In genomic region chr19:56685515-56685914, GRCm38 (mm10) we compare ENCODE assay signal across 24 mouse cellular contexts. TPM values are rescaled to one million over a fixed set of nuclear protein-coding genes. Genes with fewer than 3 reads are reported as not detected.
DNase-seq lines count a peak whose midpoint lies in the region; ATAC-seq lines count a peak whose summit lies in the region.
"Had no signal": no experiment of that assay in that cellular context is flagged by ENCODE, and none has a peak within 500 bp of the region (broad histone marks: within the 10 kb centered on the region; RNA-seq: fewer than 3 reads in every experiment).

No protein-coding gene starts in this region.

- no peaks in the 10 kb centered on the region for H3K9me3 ChIP-seq in forebrain, embryonic 16.5 days (ENCODE audit: control insufficient read depth, low read length)
- H3K9me3 ChIP-seq: forebrain, embryonic 13.5 days; heart, embryonic 13.5 days; hindbrain, embryonic 13.5 days; neural tube, embryonic 15.5 days had no signal

- no peaks in the 10 kb centered on the region for H3K36me3 ChIP-seq in forebrain, embryonic 16.5 days (ENCODE audit: control insufficient read depth, insufficient read depth)
- H3K36me3 ChIP-seq: heart, embryonic 13.5 days; hindbrain, embryonic 13.5 days; neural tube, embryonic 15.5 days had no signal

- no peak overlapping the region for H3K4me2 ChIP-seq in forebrain, embryonic 16.5 days (ENCODE audit: low read length)
- H3K4me2 ChIP-seq: forebrain, embryonic 13.5 days; heart, embryonic 13.5 days; hindbrain, embryonic 13.5 days; liver, embryonic 11.5 days; neural tube, embryonic 15.5 days had no signal

- 76% methylated on average over 7 of the region's 7 CpGs for WGBS in forebrain, embryonic 16.5 days

- H3K27ac ChIP-seq in forebrain, embryonic 16.5 days (ENCODE audit: low read length), result no peak overlapping the region
- H3K27ac ChIP-seq: heart, embryonic 13.5 days; hindbrain, embryonic 13.5 days; macrophage; neural tube, embryonic 15.5 days had no signal

- DNase-seq in CD4-positive, CD25-positive, alpha-beta regulatory T cell, adult 2 months (ENCODE audit: low read depth, low spot score), result peak; percentile 56
- DNase-seq in thymus, adult 18-20 months, result peak; percentile 52 to 74
- DNase-seq in thymus, postnatal 36 days, result peak; percentile 66 to 79
- DNase-seq in adipocyte (ENCODE audit: low spot score), result no peak
- DNase-seq: adrenal gland, adult 8-10 months; B cell, adult 2 months; embryo, embryonic 11 days; gastrocnemius, postnatal 10 days; heart, adult 11 months; heart, postnatal 14 days; kidney, adult 2 months; kidney, postnatal 10 days; liver, postnatal 0 days; right cerebral cortex, adult 18-20 months had no signal

- H3K4me3 ChIP-seq in forebrain, embryonic 16.5 days (replicated peaks; ENCODE audit: low read length), result no peak overlapping the region
- H3K4me3 ChIP-seq: forebrain, embryonic 13.5 days; heart, embryonic 13.5 days; hindbrain, embryonic 13.5 days; neural tube, embryonic 15.5 days had no signal

- H3K27me3 ChIP-seq in forebrain, embryonic 16.5 days (replicated peaks; ENCODE audit: control insufficient read depth, insufficient read depth, low read length), result no peaks in the 10 kb centered on the region
- H3K27me3 ChIP-seq: forebrain, embryonic 13.5 days; heart, embryonic 13.5 days; neural tube, embryonic 15.5 days had no signal

- H3K4me1 ChIP-seq in forebrain, embryonic 16.5 days (replicated peaks; ENCODE audit: control insufficient read depth, insufficient read depth, low read length), result peaks cover 16% of the 10 kb centered on the region
- H3K4me1 ChIP-seq: neural tube, embryonic 15.5 days had no signal

- peak; percentile 67 for ATAC-seq in activated CD4-positive, CD25-positive, alpha-beta regulatory T cell, adult 4 months
- no peak for ATAC-seq in granulocyte monocyte progenitor cell, adult 5-6 weeks (replicated peaks; ENCODE audit: poor library complexity, severe bottlenecking)
- ATAC-seq in forebrain, embryonic 16.5 days, result no peak
- ATAC-seq: forebrain, embryonic 13.5 days; liver, postnatal 0 days; lung, postnatal 0 days had no signal

- H3K9ac ChIP-seq in forebrain, embryonic 16.5 days (replicated peaks; ENCODE audit: low read depth, low read length), result no peak overlapping the region
- H3K9ac ChIP-seq: forebrain, embryonic 13.5 days; heart, embryonic 13.5 days; hindbrain, embryonic 13.5 days; liver, postnatal 0 days; neural tube, embryonic 15.5 days had no signal

RNA-seq across cellular contexts. Expression of gene Adrb1, which starts 36.5 kb away (rescaled TPM):
- polyA plus RNA-seq in activated CD4-positive, CD25-positive, alpha-beta regulatory T cell, adult 4 months (2017; shearing (Covaris generic)), result not detected
- not detected in 2 replicates for total RNA-seq in granulocyte monocyte progenitor cell, adult 5-6 weeks (2014; fragmentation: Nextera tagmentation)
- total RNA-seq in granulocyte monocyte progenitor cell, adult 5-6 weeks (2017), result not detected in 2 replicates
- 1.4 and 2.2 TPM in 2 replicates for polyA plus RNA-seq in forebrain, embryonic 16.5 days (2015; fragmentation: Nextera tagmentation; extraction: Ambion mirVana)
